Mouse (Mus musculus) bone marrow, adult 2 months (tissue): Measurements from ENCODE around the gene Timeless.

Experiments
- CTCF ChIP-seq: fragments of 200-500 bp; IDR thresholded peaks from 2 replicates; pipeline ENCODE4 v1.5.1; 2011; ENCODE audit warnings: low read length, control low read depth; ENCODE audit not compliant: control insufficient read depth, insufficient read depth
- POLR2A ChIP-seq: fragments of 200-500 bp; IDR thresholded peaks from 2 replicates; pipeline ENCODE4 v1.6.1; 2011; ENCODE audit warnings: low read depth, mild to moderate bottlenecking, control low read depth, low read length, borderline replicate concordance; ENCODE audit not compliant: control insufficient read depth

DNA sequence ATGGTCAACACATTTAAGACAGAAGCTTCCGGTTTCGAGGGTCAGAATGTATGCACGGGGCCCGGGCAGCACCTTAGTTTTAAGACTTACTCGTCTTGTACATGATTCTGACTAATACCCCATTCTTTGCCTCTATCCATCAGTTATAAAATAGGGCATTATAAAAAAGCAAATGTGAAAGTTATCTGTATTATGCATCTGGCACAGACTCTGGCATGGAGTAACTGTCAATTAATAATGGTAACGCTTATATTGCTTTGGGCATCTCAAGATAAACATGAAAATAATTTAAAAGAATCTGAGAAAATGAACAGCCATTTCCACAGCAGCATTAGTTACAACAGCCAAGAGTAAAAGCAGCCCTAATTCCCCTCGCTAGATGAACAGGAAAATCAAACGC lies 3.9 kb upstream of the Timeless start:
- no peak for TF ChIP-seq POLR2A
- no peak for TF ChIP-seq CTCF
